Mouse (Mus musculus) cerebellum, adult 2 months (tissue): Measurements from ENCODE around the gene Stox2. TPM values are rescaled to one million over a fixed set of nuclear protein-coding genes. Genes with fewer than 3 reads are reported as not detected.

ENCODE experiments used
- DNase-seq, 2 experiments: peaks; one replicate each; pipeline ENCODE4 v3.0.0; 2021
- H3K27ac ChIP-seq: fragments of 200-500 bp; 2 replicates; pipeline ENCODE4 v1.5.1; 2012; ENCODE audit warnings: low read length, control low read depth, inconsistent platforms; ENCODE audit not compliant: insufficient read depth
- H3K27me3 ChIP-seq: fragments of 200-500 bp; 2 replicates; pipeline ENCODE4 v1.6.1; 2012; ENCODE audit warnings: inconsistent platforms, mild to moderate bottlenecking, low read length, moderate library complexity; ENCODE audit not compliant: control insufficient read depth, insufficient read depth
- H3K4me1 ChIP-seq: fragments of 200-500 bp; 2 replicates; pipeline ENCODE4 v1.6.1; 2011; ENCODE audit warnings: low read length; ENCODE audit not compliant: control insufficient read depth, insufficient read depth
- H3K4me3 ChIP-seq: fragments of 200-500 bp; replicated peaks from 2 replicates; pipeline ENCODE3; 2011; ENCODE audit warnings: mild to moderate bottlenecking, low read depth, low read length, control low read depth; ENCODE audit not compliant: insufficient read depth
- CTCF ChIP-seq: fragments of 200-500 bp; IDR thresholded peaks from 2 replicates; pipeline ENCODE4 v1.5.1; 2011; ENCODE audit warnings: low read depth, mild to moderate bottlenecking, control low read depth, low read length, moderate library complexity, borderline replicate concordance; ENCODE audit not compliant: insufficient read depth
- POLR2A ChIP-seq: fragments of 200-500 bp; IDR thresholded peaks from 2 replicates; pipeline ENCODE4 v1.6.1; 2011; ENCODE audit warnings: low read length, control low read depth, borderline replicate concordance; ENCODE audit not compliant: insufficient read depth
- WGBS: fragments of 180-500 bp; shearing (Covaris S2); methylation state at CpG from one replicate; pipeline ENCODE4 v1.1.7; 2018; 5-methylcytosine and 5-hydroxymethylcytosine counted together
- polyA plus RNA-seq: library from polyadenylated mRNA; depleted of rRNA; stranded (reverse); fragments of >200 nt; gene quantifications from 2 replicates; pipeline ENCODE4 v1.2.3, GENCODE M21; 2012

Gene Stox2
- polyA plus RNA-seq, 1 experiment, result 19.3 TPM

GRCm38 (mm10) chr8:47413524-47414257 lies 32.5 kb downstream of the Stox2 start:
- WGBS, result under 1% methylated on average over 46 of the region's 46 CpGs
- Histone ChIP-seq H3K4me3 (peak overlapping the region; percentile 37), H3K4me1 (0 out of 2 replicates have a peak, but pooled peaks cover 3% of the 10 kb centered on the region), H3K27me3 (peaks cover 3% of the 10 kb centered on the region; the same call in 1 of the 2 replicates), H3K27ac (no peak overlapping the region)
- peak; percentile 18 to 33 for DNase-seq
- TF ChIP-seq CTCF, result no peak
- TF ChIP-seq POLR2A, result no peak

DNA sequence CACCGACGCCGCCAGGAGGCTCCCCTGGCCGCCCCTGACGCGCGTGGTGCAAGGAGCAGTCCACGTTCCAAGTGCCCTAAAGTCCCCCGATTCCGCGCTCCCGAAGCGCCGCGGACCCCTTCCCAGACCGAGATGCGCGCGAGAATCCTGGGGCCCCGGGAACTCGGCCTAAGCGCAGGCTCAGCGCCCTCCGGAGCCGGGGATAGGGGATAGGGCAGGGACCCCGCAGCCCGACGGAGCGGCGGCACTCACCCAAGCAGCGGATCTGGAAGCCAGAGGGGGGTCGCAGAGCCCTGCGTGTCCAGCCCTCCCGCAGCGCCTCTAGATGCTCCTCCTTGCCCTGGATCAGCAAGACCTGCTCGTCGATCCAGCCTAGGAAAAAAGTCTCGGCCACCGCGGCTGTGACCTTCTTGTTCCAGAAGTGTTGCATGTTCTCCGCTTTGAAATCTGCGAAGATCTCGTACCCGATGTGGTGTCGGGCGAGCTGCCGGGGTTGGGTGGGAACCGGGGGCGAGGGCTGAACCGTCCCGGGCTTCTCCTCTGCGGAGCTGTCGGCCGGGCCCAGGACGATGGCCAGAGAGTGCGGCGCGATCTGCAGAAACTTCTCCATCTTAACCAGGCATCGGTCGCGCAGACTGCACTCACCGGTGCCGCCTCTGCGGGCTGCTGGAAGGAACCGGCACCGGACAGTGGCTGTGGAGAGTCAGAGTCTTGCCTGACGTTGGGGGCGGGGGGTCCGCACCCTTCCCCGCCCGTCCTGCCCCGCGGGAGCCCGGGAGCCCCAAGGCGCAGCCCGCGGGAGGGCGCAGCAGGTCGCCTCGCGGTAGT lies 33.3 kb downstream of the Stox2 start:
- under 1% methylated on average over 81 of the region's 81 CpGs for WGBS
- Histone ChIP-seq H3K4me3 (peak overlapping the region; percentile 30), H3K27me3 (peaks cover 3% of the 10 kb centered on the region; the same call in 1 of the 2 replicates), H3K27ac (no peak overlapping the region), H3K4me1 (0 out of 2 replicates have a peak, but pooled peaks cover 3% of the 10 kb centered on the region)
- peak in 1 of 2 experiments; percentile 12 for DNase-seq
- no peak for TF ChIP-seq CTCF
- TF ChIP-seq POLR2A, result no peak

DNA sequence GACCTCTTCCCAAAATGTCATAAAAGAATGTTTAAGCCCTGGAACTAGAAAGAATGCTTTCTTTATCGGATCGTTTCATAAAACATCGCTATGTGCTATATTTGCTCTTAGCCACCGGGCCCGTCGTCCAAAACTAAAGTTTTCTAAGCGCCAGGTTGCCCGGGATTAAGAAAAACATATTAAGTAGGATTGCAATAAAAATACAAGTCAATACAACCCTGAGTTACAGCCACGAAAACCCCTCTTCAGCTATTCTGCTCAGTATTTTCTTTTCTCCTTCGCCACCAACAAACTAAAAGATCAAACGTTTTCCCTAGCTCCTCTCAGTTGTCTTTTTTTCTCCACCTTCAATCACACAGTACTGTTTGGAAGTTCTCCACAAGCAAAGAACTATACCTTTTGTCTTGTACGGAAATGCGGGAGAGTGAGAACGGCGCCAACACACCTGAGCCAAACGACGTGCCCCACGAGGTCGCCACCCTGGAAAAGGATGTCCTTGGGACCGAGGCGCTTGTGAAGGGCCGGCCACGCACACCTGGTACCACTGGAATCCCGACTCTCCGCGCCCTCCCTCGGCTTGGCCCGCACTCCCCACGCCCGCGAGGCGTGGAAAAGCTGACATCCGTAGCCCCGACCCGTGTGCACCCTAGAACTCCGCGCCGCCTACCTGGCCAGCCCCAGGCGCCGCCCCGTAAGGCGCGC lies 34.0 kb downstream of the Stox2 start:
- Histone ChIP-seq H3K4me1 (0 out of 2 replicates have a peak, but pooled peaks cover 3% of the 10 kb centered on the region), H3K27me3 (peaks cover 3% of the 10 kb centered on the region; the same call in 1 of the 2 replicates)

DNA sequence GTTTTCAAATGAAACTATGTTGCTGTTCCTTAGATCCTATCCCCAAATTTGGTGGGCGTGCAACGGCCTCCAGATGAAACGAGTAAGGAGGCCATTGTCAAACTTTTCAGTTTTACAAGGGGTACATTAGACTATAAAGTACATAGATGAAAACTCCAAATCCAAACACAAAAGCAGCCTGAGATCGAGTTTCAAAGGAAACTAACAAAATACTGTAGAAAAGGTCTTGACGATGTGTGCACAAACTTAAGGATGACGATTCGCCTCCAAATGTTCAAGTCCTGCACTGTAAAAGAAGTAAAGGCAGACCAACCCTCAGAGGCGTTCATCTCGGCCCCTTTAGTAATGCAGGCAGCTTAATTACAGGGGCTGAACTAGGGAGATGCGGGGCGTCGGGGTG lies 34.8 kb downstream of the Stox2 start:
- Histone ChIP-seq H3K27ac (no peak overlapping the region), H3K4me3 (no peak overlapping the region), H3K4me1 (0 out of 2 replicates have a peak, but pooled peaks cover 3% of the 10 kb centered on the region), H3K27me3 (peaks cover 3% of the 10 kb centered on the region; the same call in 1 of the 2 replicates)
- no peak for DNase-seq
- WGBS, result 21% methylated on average over 12 of the region's 12 CpGs
- TF ChIP-seq POLR2A (no peak), CTCF (no peak)

More for the DNA sequence above, 34.0 kb downstream of the Stox2 start:
- Histone ChIP-seq H3K27ac (no peak overlapping the region), H3K4me3 (peak overlapping the region; percentile 26)
- peak in 1 of 2 experiments; percentile 9 for DNase-seq
- TF ChIP-seq CTCF (no peak), POLR2A (no peak)
- 3% methylated on average over 43 of the region's 43 CpGs for WGBS

- 14% methylated on average over 8 of the region's 8 CpGs for WGBS
- Histone ChIP-seq H3K4me1 (0 out of 2 replicates have a peak, but pooled peaks cover 3% of the 10 kb centered on the region), H3K4me3 (no peak overlapping the region), H3K27ac (no peak overlapping the region), H3K27me3 (peaks cover 3% of the 10 kb centered on the region; the same call in 1 of the 2 replicates)
- TF ChIP-seq CTCF, result no peak
- no peak for TF ChIP-seq POLR2A
- DNase-seq, result no peak
These were observed 37.1 kb downstream of the Stox2 start for GRCm38 (mm10) chr8:47409061-47409460.

DNA sequence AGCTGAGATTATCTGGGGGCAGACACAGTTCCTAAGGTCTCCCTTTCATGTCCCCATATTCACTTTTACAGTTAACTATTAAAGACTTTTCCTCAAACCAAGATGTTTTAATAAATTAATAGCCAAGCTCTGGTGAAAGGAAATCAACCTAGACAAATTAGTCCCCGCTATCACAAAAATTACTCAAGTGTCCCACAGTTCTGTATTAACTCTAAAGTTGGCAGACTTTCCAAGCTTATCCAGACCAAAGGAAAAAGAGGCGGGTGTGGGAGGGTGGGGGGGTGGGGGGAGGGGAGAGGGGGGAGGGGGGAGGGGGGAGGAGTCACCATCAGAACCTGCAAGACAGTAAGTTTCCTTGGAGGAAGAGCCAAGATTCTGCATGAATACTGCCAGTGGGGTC lies 41.3 kb downstream of the Stox2 start:
- no peak for TF ChIP-seq CTCF
- TF ChIP-seq POLR2A, result no peak
- WGBS, result 84% methylated on average over 2 of the region's 2 CpGs
- Histone ChIP-seq H3K4me1 (no peaks in the 10 kb centered on the region), H3K4me3 (no peak overlapping the region), H3K27me3 (no peaks in the 10 kb centered on the region; the same call in 1 of the 2 replicates), H3K27ac (no peak overlapping the region)
- DNase-seq, result no peak

DNA sequence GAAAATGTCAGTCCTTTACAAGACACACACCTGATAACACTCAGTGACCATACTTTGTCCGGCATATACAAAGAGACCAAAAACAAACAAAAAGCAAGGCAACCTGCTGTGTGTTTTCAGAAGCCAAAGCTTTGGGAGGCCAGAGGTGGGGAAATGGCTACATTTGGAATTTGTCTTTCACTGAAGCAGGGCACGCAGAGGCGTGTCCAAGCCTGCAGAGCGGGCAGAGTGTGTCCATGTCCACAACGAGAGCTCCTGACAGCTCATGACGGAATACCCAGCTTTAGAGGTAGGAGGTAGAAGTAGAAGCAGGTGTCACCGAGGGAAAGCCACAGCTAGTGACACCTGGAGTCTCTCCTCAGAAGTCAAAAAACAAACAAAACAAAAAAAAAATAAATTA lies 53.2 kb downstream of the Stox2 start:
- Histone ChIP-seq H3K4me3 (no peak overlapping the region), H3K4me1 (no peaks in the 10 kb centered on the region; the same call in 1 of the 2 replicates), H3K27me3 (no peaks in the 10 kb centered on the region), H3K27ac (no peak overlapping the region)
- TF ChIP-seq CTCF (no peak), POLR2A (no peak)
- WGBS, result 55% methylated on average over 7 of the region's 7 CpGs
- DNase-seq, result no peak
